Mouse (Mus musculus) CH12.LX (cell line): Measurements from ENCODE around the gene Gm20388. TPM values are rescaled to one million over a fixed set of nuclear protein-coding genes. Genes with fewer than 3 reads are reported as not detected.

Source experiments
- DNase-seq: peaks from one replicate; pipeline ENCODE4 v3.0.0-alpha.2; 2013; ENCODE audit errors: extremely low read depth
- H3K27ac ChIP-seq: 2 replicates; pipeline ENCODE4 v1.5.1; 2012; ENCODE audit warnings: low read depth, mild to moderate bottlenecking, control low read depth, moderate library complexity; ENCODE audit not compliant: insufficient read depth
- H3K27me3 ChIP-seq: replicated peaks from 2 replicates; pipeline ENCODE3; 2012; ENCODE audit warnings: inconsistent platforms
- H3K36me3 ChIP-seq, 2 experiments: replicated peaks in 1 of 2; 2 replicates each; pipeline versions ENCODE3 to v1.6.1; 2012; ENCODE audit warnings: inconsistent platforms in 1 of 2, low read length in 1 of 2, mild to moderate bottlenecking in 1 of 2, mixed read lengths in 1 of 2, moderate library complexity in 1 of 2; ENCODE audit not compliant: control insufficient read depth in 1 of 2, insufficient read depth in 1 of 2
- H3K4me1 ChIP-seq, 2 experiments: 2 replicates each; pipeline ENCODE4 v1.6.1; 2012; ENCODE audit warnings: inconsistent platforms in 1 of 2, moderate library complexity in 1 of 2; ENCODE audit not compliant: insufficient read depth in 2 of 2, control insufficient read depth in 1 of 2
- H3K4me2 ChIP-seq: 2 replicates; pipeline ENCODE4 v1.6.1; 2012; ENCODE audit warnings: low read depth, mild to moderate bottlenecking, control low read depth; ENCODE audit not compliant: poor library complexity, insufficient read depth, severe bottlenecking
- H3K4me3 ChIP-seq, 3 experiments: fragments of 150-350 bp in 1 of 3; sonication (generic) in 1 of 3; replicated peaks in 1 of 3; 2 replicates each; pipeline versions ENCODE3 to v1.5.1; 2011 to 2012; ENCODE audit warnings: low read depth in 2 of 3, low read length in 2 of 3, mild to moderate bottlenecking in 2 of 3, moderate library complexity in 2 of 3, control low read depth in 1 of 3, improper control_type of control experiment in 1 of 3, inconsistent platforms in 1 of 3, mixed read lengths in 1 of 3; ENCODE audit not compliant: poor library complexity in 1 of 3
- H3K79me2 ChIP-seq: replicated peaks from 2 replicates; pipeline ENCODE4 v1.6.1; 2012; ENCODE audit warnings: mild to moderate bottlenecking, moderate library complexity; ENCODE audit not compliant: control insufficient read depth, poor library complexity, insufficient read depth, severe bottlenecking; ENCODE audit errors: extremely low read depth
- H3K9ac ChIP-seq: 2 replicates; pipeline ENCODE4 v1.6.1; 2012; ENCODE audit warnings: low read depth, mild to moderate bottlenecking, control low read depth, moderate library complexity; ENCODE audit not compliant: insufficient read depth
- H3K9me3 ChIP-seq: replicated peaks from 2 replicates; pipeline ENCODE3; 2012; ENCODE audit warnings: low read length, inconsistent platforms, mixed read lengths
- BHLHE40 ChIP-seq: IDR thresholded peaks from 2 replicates; pipeline ENCODE4 v1.6.1; 2011; ENCODE audit warnings: mild to moderate bottlenecking, low read depth, low read length, improper control_type of control experiment
- CHD1 ChIP-seq: IDR thresholded peaks from 2 replicates; pipeline ENCODE4 v1.6.1; 2012; ENCODE audit warnings: low read depth, low read length, improper control_type of control experiment, inconsistent platforms
- CHD2 ChIP-seq: IDR thresholded peaks from 2 replicates; pipeline ENCODE4 v1.6.1; 2011; ENCODE audit warnings: low read length, improper control_type of control experiment
- CTCF ChIP-seq, 2 experiments: IDR thresholded peaks in 1 of 2; conservative IDR thresholded peaks in 1 of 2; 2 replicates each; pipeline ENCODE4 v1.5.1; 2011 to 2012; ENCODE audit warnings: low read depth in 2 of 2, low read length in 2 of 2, improper control_type of control experiment in 1 of 2, inconsistent platforms in 1 of 2, mild to moderate bottlenecking in 1 of 2, moderate library complexity in 1 of 2
- ELF1 ChIP-seq: IDR thresholded peaks from 2 replicates; pipeline ENCODE4 v1.6.1; 2014; ENCODE audit warnings: low read depth, mild to moderate bottlenecking, inconsistent platforms, low read length, improper control_type of control experiment
- EP300 ChIP-seq: IDR thresholded peaks from 2 replicates; pipeline ENCODE4 v1.6.1; 2011; ENCODE audit warnings: low read length, improper control_type of control experiment
- ETS1 ChIP-seq: conservative IDR thresholded peaks from 2 replicates; pipeline ENCODE4 v1.6.1; 2012; ENCODE audit warnings: low read depth, mild to moderate bottlenecking, inconsistent platforms, low read length, improper control_type of control experiment, moderate library complexity
- IRF4 ChIP-seq: IDR thresholded peaks from 2 replicates; pipeline ENCODE4 v1.6.1; 2014; ENCODE audit warnings: low read depth, mild to moderate bottlenecking, inconsistent platforms, low read length, improper control_type of control experiment
- JUND ChIP-seq: conservative IDR thresholded peaks from 2 replicates; pipeline ENCODE4 v1.6.1; 2011; ENCODE audit warnings: low read depth, low read length, improper control_type of control experiment
- KAT2A ChIP-seq: IDR thresholded peaks from 2 replicates; pipeline ENCODE4 v1.6.1; 2012; ENCODE audit warnings: low read length, improper control_type of control experiment, inconsistent platforms; ENCODE audit not compliant: insufficient replicate concordance
- MAFK ChIP-seq: IDR thresholded peaks from 2 replicates; pipeline ENCODE4 v1.6.1; 2011; ENCODE audit warnings: low read length, improper control_type of control experiment; ENCODE audit not compliant: insufficient replicate concordance
- MAX ChIP-seq: IDR thresholded peaks from 2 replicates; pipeline ENCODE4 v1.6.1; 2011; ENCODE audit warnings: low read length, improper control_type of control experiment
- MXI1 ChIP-seq: IDR thresholded peaks from 2 replicates; pipeline ENCODE4 v1.6.1; 2011; ENCODE audit warnings: mild to moderate bottlenecking, low read depth, low read length, improper control_type of control experiment
- NELFE ChIP-seq: IDR thresholded peaks from 2 replicates; pipeline ENCODE4 v1.6.1; 2011; ENCODE audit warnings: low read depth, low read length, improper control_type of control experiment
- PAX5 ChIP-seq: IDR thresholded peaks from 2 replicates; pipeline ENCODE4 v1.6.1; 2012; ENCODE audit warnings: low read length, inconsistent platforms, mixed read lengths
- POLR2AphosphoS2 ChIP-seq: IDR thresholded peaks from 2 replicates; pipeline ENCODE4 v1.6.1; 2011; ENCODE audit warnings: low read depth, low read length, improper control_type of control experiment
- RCOR1 ChIP-seq: conservative IDR thresholded peaks from 2 replicates; pipeline ENCODE4 v1.6.1; 2012; ENCODE audit warnings: low read depth, mild to moderate bottlenecking, inconsistent platforms, low read length, improper control_type of control experiment
- SIN3A ChIP-seq: IDR thresholded peaks from 2 replicates; pipeline ENCODE4 v1.6.1; 2012; ENCODE audit warnings: low read length, improper control_type of control experiment, inconsistent platforms
- SMC3 ChIP-seq: IDR thresholded peaks from 2 replicates; pipeline ENCODE4 v1.6.1; 2011; ENCODE audit warnings: low read depth, low read length, improper control_type of control experiment
- TCF12 ChIP-seq: IDR thresholded peaks from 2 replicates; pipeline ENCODE4 v1.6.1; 2014; ENCODE audit warnings: low read depth, mild to moderate bottlenecking, inconsistent platforms, low read length, improper control_type of control experiment
- USF1 ChIP-seq: IDR thresholded peaks from 2 replicates; pipeline ENCODE4 v1.6.1; 2014; ENCODE audit warnings: low read depth, mild to moderate bottlenecking, inconsistent platforms, low read length, improper control_type of control experiment
- ZKSCAN1 ChIP-seq: IDR thresholded peaks from 2 replicates; pipeline ENCODE4 v1.6.1; 2012; ENCODE audit warnings: low read depth, inconsistent platforms, low read length, improper control_type of control experiment, borderline replicate concordance
- ZMIZ1 ChIP-seq: IDR thresholded peaks from 2 replicates; pipeline ENCODE4 v1.6.1; 2012; ENCODE audit warnings: low read depth, mild to moderate bottlenecking, inconsistent platforms, low read length, improper control_type of control experiment
- ZNF384 ChIP-seq: IDR thresholded peaks from 2 replicates; pipeline ENCODE4 v1.6.1; 2012; ENCODE audit warnings: low read depth, low read length, improper control_type of control experiment, inconsistent platforms
- dilution Hi-C: fragments of 300-500 bp; cut with MboI; formaldehyde crosslinking; loops from 2 replicates; pipeline ENCODE4 v1.14.3; 2020; ENCODE audit warnings: low sequenced_read_pairs; ENCODE audit not compliant: extremely low pct_unique_long_range_greater_than_20kb, extremely low pct_ligation_motif_present
- in situ Hi-C: fragments of 300-500 bp; cut with MboI; formaldehyde crosslinking; loops from 3 replicates; pipeline ENCODE4 v1.14.3; 2019; ENCODE audit warnings: low sequenced_read_pairs, low pct_ligation_motif_present, low pct_unique_long_range_greater_than_20kb, mixed read lengths
- polyA plus RNA-seq: library from polyadenylated mRNA; unstranded; fragments of >175 nt; gene quantifications from 2 replicates; pipeline ENCODE4 v1.2.1, GENCODE M21; 2012; ENCODE audit warnings: low read depth; ENCODE audit not compliant: insufficient read length
- total RNA-seq, 2 experiments: library from RNA; depleted of rRNA; stranded (reverse); fragments of 300-350 nt in 1 of 2; fragments of >200 nt in 1 of 2; gene quantifications; 2 replicates each; pipeline ENCODE4 v1.2.3; 2012 to 2014

Gm20388 gene
- total and polyA plus RNA-seq, 3 experiments: 14.8 to 26.3 (median 22.2) TPM

DNA sequence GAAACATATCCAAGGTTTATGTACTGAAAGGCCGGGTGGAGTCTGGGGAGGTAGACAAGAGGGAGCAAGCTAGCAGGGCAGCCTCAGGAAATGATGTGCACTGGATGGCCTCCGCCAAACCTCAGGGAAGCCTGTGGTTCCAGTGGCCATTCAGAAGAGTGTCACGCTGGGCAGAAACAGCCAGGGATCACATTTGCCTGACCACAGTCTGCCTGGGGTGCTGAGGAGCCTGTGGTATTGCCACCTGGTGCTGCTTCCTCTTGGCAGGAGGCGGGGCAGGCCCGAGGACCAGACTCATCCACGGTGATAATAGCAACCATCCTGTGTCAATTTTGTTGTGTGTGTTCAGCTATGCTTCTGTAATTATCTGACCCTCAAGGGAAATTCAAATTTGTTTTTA lies 3762.0 kb downstream of the Gm20388 start:
- no peak overlapping the region for H3K4me3 ChIP-seq
- H3K4me2 ChIP-seq: no peak overlapping the region
- in situ Hi-C loops: no loop called here
- TF ChIP-seq EP300: peak; percentile 67
- no peak for TF ChIP-seq PAX5
- 0 out of 2 replicates have a peak, but pooled peaks have one; percentile 38 for TF ChIP-seq RCOR1
- TF ChIP-seq MAX: 0 out of 2 replicates have a peak, but pooled peaks have one; percentile 34
- TF ChIP-seq CTCF (conservative IDR thresholded peaks at IDR 0.05 in 1 of 2, IDR thresholded peaks at IDR 0.05 in 1 of 2; ENCODE audit: low read depth in 2 of 2, low read length in 2 of 2): no peak
- no peak for TF ChIP-seq NELFE
- no peak for TF ChIP-seq ZMIZ1
- no peak for TF ChIP-seq KAT2A
- no peak for TF ChIP-seq SMC3
- 0 out of 2 replicates have a peak, but pooled peaks have one; percentile 14 for TF ChIP-seq CHD2
- no peak for TF ChIP-seq POLR2AphosphoS2
- TF ChIP-seq CHD1: no peak
- no peak for TF ChIP-seq USF1
- TF ChIP-seq TCF12: peak; percentile 70; the same call in 1 of the 2 replicates
- no peak for TF ChIP-seq MAFK
- TF ChIP-seq ETS1: peak; percentile 58
- no peak for TF ChIP-seq ZKSCAN1
- peak; percentile 71 for TF ChIP-seq BHLHE40
- TF ChIP-seq, all 38 proteins: peak for 7
- DNase-seq: peak; percentile 59
- Histone ChIP-seq H3K36me3 (no peaks in the 10 kb centered on the region), H3K4me1 (peaks cover 21 to 38% of the 10 kb centered on the region in 2 experiments), H3K79me2 (no peaks in the 10 kb centered on the region), H3K9ac (no peak overlapping the region), H3K9me3 (no peaks in the 10 kb centered on the region), H3K27ac (no peak overlapping the region), H3K27me3 (peaks cover 32% of the 10 kb centered on the region)
- dilution Hi-C loops: no loop called here

DNA sequence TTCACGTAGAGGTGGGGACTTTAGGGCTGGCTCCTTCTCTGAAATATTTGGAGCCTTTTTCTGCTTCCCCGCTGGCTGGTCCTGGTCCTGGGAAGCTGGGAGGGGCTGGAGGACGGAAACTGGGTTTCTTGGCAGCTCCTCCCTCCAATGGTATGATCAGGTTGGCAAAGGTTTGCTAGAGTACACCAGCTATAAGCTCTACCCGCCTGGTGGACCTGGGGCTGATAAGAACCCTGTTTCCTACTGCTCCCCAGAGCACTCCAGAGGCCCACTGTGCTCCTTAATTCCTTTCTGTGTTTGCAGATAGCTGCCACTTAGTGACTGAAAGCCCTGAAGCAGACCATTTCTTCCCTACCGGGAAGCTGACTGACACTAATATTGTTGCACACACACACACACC lies 3765.0 kb downstream of the Gm20388 start:
- Histone ChIP-seq H3K4me2 (no peak overlapping the region), H3K4me1 (peaks cover 19 to 35% of the 10 kb centered on the region in 2 experiments)
- TF ChIP-seq POLR2AphosphoS2: no peak
- TF ChIP-seq ELF1: no peak
- no peak for TF ChIP-seq MXI1
- no peak for TF ChIP-seq SIN3A
- TF ChIP-seq RCOR1: no peak
- no peak for TF ChIP-seq ZMIZ1
- no peak for TF ChIP-seq ETS1
- no peak for TF ChIP-seq ZNF384
- TF ChIP-seq JUND: no peak
- no peak for TF ChIP-seq TCF12
- no peak for TF ChIP-seq PAX5
- TF ChIP-seq CHD2: no peak
- no peak for TF ChIP-seq IRF4
- TF ChIP-seq, all 38 proteins: peak for 0
- Histone ChIP-seq H3K4me3 (no peak overlapping the region), H3K9me3 (no peaks in the 10 kb centered on the region), H3K27me3 (peaks cover 24% of the 10 kb centered on the region), H3K27ac (no peak overlapping the region), H3K9ac (no peak overlapping the region), H3K36me3 (no peaks in the 10 kb centered on the region), H3K79me2 (no peaks in the 10 kb centered on the region)
- no peak for DNase-seq
- in situ Hi-C loops (no loop called here), dilution Hi-C loops (no loop called here)
